Mouse (Mus musculus) inflammation-experienced regulatory T-cells (primary cell): Measurements from ENCODE around the gene Gm5862. TPM values are rescaled to one million over a fixed set of nuclear protein-coding genes. Genes with fewer than 3 reads are reported as not detected.

Source experiments
- polyA plus RNA-seq, 2 experiments: library from polyadenylated mRNA; unstranded; fragments of 100-300 nt; shearing (Covaris generic); gene quantifications; one replicate each; pipeline ENCODE4 v1.2.1; 2017

The Gm5862 gene
- polyA plus RNA-seq, result not detected

DNA sequence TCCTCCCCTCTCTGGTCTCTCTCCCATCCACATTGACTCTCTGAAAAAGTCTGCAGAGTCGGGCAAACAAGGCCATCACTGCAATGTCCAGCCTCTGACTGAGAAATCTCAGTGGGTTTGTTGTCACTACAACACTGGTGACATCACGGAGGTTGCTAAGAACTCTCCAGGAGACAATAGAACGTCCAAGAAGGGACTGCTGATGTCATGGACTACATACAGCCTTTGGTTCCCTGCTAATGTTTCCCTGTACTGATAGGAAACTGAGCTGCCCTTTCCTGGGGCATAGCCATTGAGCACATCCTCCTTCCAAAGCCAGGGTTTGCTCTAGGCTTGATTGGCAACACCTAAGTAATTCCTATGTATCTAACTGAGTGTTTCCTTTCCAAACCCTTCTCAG, at the start of gene Gm5862:
Gm5862 (minus strand) TSS at position 101 of the 400 bp plus-strand sequence.

DNA sequence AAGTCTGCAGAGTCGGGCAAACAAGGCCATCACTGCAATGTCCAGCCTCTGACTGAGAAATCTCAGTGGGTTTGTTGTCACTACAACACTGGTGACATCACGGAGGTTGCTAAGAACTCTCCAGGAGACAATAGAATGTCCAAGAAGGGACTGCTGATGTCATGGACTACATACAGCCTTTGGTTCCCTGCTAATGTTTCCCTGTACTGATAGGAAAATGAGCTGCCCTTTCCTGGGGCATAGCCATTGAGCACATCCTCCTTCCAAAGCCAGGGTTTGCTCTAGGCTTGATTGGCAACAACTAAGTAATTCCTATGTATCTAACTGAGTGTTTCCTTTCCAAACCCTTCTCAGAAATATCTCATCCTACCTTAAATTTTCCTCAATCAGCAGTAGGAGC, 35.8 kb upstream of the Gm5862 start, which contains the start of gene Gm7347:
Gm7347 (minus strand) TSS at position 101 of the 400 bp plus-strand sequence.

DNA sequence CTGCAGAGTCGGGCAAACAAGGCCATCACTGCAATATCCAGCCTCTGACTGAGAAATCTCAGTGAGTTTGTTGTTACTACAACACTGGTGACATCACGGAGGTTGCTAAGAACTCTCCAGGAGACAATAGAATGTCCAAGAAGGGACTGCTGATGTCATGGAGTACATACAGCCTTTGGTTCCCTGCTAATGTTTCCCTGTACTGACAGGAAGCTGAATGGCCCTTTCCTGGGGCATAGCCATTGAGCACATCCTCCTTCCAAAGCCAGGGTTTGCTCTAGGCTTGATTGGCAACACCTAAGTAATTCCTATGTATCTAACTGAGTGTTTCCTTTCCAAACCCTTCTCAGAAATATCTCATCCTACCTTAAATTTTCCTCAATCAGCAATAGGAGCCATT, 16.7 kb upstream of the Gm5862 start, which contains the start of gene Speer4a:
Speer4a (minus strand) TSS at position 101 of the 400 bp plus-strand sequence.

GRCm38 (mm10) chr5:26004698-26005097, 18.0 kb downstream of the Gm5862 start, which contains the start of gene Gm1979:
Gene Gm1979 (minus strand): TSS chr5:26004798.

DNA sequence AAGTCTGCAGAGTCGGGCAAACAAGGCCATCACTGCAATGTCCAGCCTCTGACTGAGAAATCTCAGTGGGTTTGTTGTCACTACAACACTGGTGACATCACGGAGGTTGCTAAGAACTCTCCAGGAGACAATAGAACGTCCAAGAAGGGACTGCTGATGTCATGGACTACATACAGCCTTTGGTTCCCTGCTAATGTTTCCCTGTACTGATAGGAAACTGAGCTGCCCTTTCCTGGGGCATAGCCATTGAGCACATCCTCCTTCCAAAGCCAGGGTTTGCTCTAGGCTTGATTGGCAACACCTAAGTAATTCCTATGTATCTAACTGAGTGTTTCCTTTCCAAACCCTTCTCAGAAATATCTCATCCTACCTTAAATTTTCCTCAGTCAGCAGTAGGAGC, 34.2 kb downstream of the Gm5862 start, which contains the start of gene Gm21698:
Gm21698 (minus strand) TSS at position 101 of the 400 bp plus-strand sequence.

GRCm38 (mm10) chr5:25972563-25972962, 50.2 kb downstream of the Gm5862 start, which contains the start of gene Gm21680:
Gene Gm21680 (minus strand): TSS chr5:25972663.

Other genes with a start within 250 kb of the Gm5862 start
- not detected for gene Gm21663, start 80.5 kb downstream of the Gm5862 start, polyA plus RNA-seq
- gene Gm21671, start 68.5 kb downstream of the Gm5862 start, polyA plus RNA-seq, result not detected
- gene Gm21680, start 50.3 kb downstream of the Gm5862 start, polyA plus RNA-seq, result not detected
- not detected for gene Gm21698, start 34.3 kb downstream of the Gm5862 start, polyA plus RNA-seq
- not detected for gene Gm1979, start 18.1 kb downstream of the Gm5862 start, polyA plus RNA-seq
- gene Speer4a, start 16.6 kb upstream of the Gm5862 start, polyA plus RNA-seq, result under 1 TPM in 1 of 2 experiments, not detected in 1; 0.45 TPM
- not detected for gene Gm7347, start 35.7 kb upstream of the Gm5862 start, polyA plus RNA-seq
- not detected for gene Gm10471, start 66.4 kb upstream of the Gm5862 start, polyA plus RNA-seq
- under 1 TPM in 1 of 2 experiments, not detected in 1; 0.11 TPM for gene 5031410I06Rik, start 82.4 kb upstream of the Gm5862 start, polyA plus RNA-seq
- gene Gm10220, start 98.5 kb upstream of the Gm5862 start, polyA plus RNA-seq, result not detected
- not detected for gene Gm7361, start 234.8 kb upstream of the Gm5862 start, polyA plus RNA-seq